Mouse (Mus musculus): ENCODE data around the gene Lpin1.
A peak's percentile ranks its signal among the peaks of the same experiment; 100 is the strongest.

Lpin1 gene

GRCm38 (mm10) chr12:16577665-16578233 is 33.0 kb downstream of the Lpin1 start:
- peak; percentile 61 to 66 for DNase-seq (ENCODE audit: low spot score in 2 of 2)

GRCm38 (mm10) chr12:16571278-16571677 is 39.5 kb downstream of the Lpin1 start:
- no peak for DNase-seq (ENCODE audit: low spot score in 2 of 2)

- no peak for DNase-seq (ENCODE audit: low spot score in 2 of 2)
Measured at GRCm38 (mm10) chr12:16570371-16571060, 40.2 kb downstream of the Lpin1 start.

- no peak for DNase-seq (ENCODE audit: low spot score in 2 of 2)
Measured at GRCm38 (mm10) chr12:16568936-16569650, 41.7 kb downstream of the Lpin1 start.

GRCm38 (mm10) chr12:16568496-16568895 is 42.3 kb downstream of the Lpin1 start:
- DNase-seq (ENCODE audit: low spot score in 2 of 2) = peak in 1 of 2 experiments; percentile 73

- DNase-seq (ENCODE audit: low spot score in 2 of 2) = no peak
Measured at GRCm38 (mm10) chr12:16568090-16568489, 42.7 kb downstream of the Lpin1 start.

GRCm38 (mm10) chr12:16563427-16563826 is 47.3 kb downstream of the Lpin1 start:
- peak in 1 of 2 experiments; percentile 61 for DNase-seq (ENCODE audit: low spot score in 2 of 2)

GRCm38 (mm10) chr12:16562647-16563046 is 48.1 kb downstream of the Lpin1 start:
- no peak for DNase-seq (ENCODE audit: low spot score in 2 of 2)

GRCm38 (mm10) chr12:16562181-16562580 is 48.6 kb downstream of the Lpin1 start:
- no peak for DNase-seq (ENCODE audit: low spot score in 2 of 2)

- no peak for DNase-seq (ENCODE audit: low spot score in 2 of 2)
Measured at GRCm38 (mm10) chr12:16557271-16557670, 53.5 kb downstream of the Lpin1 start.

GRCm38 (mm10) chr12:16554171-16554570 is 56.6 kb downstream of the Lpin1 start:
- peak; percentile 80 to 81 for DNase-seq (ENCODE audit: low spot score in 2 of 2)

GRCm38 (mm10) chr12:16552108-16552771 is 58.5 kb downstream of the Lpin1 start:
- no peak for DNase-seq (ENCODE audit: low spot score in 2 of 2)

GRCm38 (mm10) chr12:16550983-16551454 is 59.7 kb downstream of the Lpin1 start:
- peak; percentile 69 to 75 for DNase-seq (ENCODE audit: low spot score in 2 of 2)

GRCm38 (mm10) chr12:16548824-16549375 is 61.9 kb downstream of the Lpin1 start:
- no peak for DNase-seq (ENCODE audit: low spot score in 2 of 2)

GRCm38 (mm10) chr12:16541606-16542005 is 69.2 kb downstream of the Lpin1 start:
- DNase-seq (ENCODE audit: low spot score in 2 of 2) = no peak

GRCm38 (mm10) chr12:16540712-16541111 is 70.1 kb downstream of the Lpin1 start:
- DNase-seq (ENCODE audit: low spot score in 2 of 2) = no peak

GRCm38 (mm10) chr12:16539965-16540661 is 70.7 kb downstream of the Lpin1 start:
- no peak for DNase-seq (ENCODE audit: low spot score in 2 of 2)

GRCm38 (mm10) chr12:16533331-16533828 is 77.4 kb downstream of the Lpin1 start:
- DNase-seq (ENCODE audit: low spot score in 2 of 2) = peak; percentile 93 to 95

- DNase-seq (ENCODE audit: low spot score in 2 of 2) = peak in 1 of 2 experiments; percentile 25
Measured at GRCm38 (mm10) chr12:16532860-16533230, 77.9 kb downstream of the Lpin1 start.

GRCm38 (mm10) chr12:16531956-16532859 is 78.6 kb downstream of the Lpin1 start:
- DNase-seq (ENCODE audit: low spot score in 2 of 2) = peak; percentile 78 to 80
